Mouse (Mus musculus): Measurements from ENCODE around the gene Ercc5.

Ercc5 gene

DNA sequence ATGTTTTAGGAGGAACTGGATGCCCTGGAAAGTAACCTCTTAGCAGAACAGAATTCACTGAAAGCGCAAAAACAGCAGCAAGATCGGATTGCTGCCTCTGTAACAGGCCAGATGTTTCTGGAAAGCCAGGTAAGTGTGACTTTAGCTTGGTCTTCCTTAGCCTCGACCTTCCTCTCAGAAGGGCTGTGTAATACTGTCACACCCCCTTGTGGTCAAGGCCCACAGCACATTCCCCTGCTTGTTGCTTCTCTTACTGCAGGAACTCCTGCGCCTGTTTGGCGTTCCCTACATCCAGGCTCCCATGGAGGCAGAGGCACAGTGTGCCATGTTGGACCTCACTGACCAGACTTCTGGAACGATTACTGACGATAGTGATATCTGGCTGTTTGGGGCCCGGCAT, 26.4 kb downstream of the Ercc5 start:
- DNase-seq (ENCODE audit: low read depth) = peak; percentile 31

DNA sequence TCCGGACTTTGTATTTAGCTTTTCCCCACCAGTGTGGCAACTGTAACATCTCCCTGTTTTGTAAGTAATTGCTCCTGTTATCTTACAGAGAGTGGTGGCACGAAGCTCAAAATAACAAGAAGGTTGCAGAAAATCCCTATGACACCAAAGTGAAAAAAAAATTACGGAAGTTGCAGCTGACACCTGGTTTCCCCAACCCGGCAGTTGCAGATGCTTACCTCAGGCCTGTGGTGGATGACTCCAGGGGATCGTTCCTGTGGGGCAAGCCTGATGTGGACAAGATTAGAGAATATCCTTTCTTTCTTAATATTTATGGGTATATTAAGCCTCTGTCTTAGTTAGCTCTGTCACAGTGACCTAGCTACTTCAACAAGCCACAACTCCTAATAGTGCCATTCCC, 30.5 kb downstream of the Ercc5 start:
- no peak for DNase-seq (ENCODE audit: low read depth)

DNA sequence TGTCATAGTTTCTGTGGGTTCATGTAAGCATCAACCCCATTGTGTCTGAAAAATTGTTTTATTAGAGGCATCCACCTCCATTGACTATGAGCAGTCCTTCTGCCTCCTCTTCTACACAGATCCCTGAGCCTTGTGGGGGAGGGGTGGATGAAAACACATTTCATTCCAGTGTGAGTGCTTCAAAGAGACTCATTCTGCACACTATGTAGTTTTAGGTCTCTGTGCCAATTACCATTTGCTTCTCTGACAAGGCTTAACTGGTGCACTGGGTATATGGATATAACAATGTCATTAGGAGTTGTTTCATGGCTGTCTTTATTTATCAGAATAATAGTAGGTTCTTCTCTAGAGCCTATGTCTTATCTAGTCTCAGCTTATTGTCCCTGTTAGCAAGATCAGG, 38.9 kb downstream of the Ercc5 start:
- no peak for DNase-seq (ENCODE audit: low read depth)

DNA sequence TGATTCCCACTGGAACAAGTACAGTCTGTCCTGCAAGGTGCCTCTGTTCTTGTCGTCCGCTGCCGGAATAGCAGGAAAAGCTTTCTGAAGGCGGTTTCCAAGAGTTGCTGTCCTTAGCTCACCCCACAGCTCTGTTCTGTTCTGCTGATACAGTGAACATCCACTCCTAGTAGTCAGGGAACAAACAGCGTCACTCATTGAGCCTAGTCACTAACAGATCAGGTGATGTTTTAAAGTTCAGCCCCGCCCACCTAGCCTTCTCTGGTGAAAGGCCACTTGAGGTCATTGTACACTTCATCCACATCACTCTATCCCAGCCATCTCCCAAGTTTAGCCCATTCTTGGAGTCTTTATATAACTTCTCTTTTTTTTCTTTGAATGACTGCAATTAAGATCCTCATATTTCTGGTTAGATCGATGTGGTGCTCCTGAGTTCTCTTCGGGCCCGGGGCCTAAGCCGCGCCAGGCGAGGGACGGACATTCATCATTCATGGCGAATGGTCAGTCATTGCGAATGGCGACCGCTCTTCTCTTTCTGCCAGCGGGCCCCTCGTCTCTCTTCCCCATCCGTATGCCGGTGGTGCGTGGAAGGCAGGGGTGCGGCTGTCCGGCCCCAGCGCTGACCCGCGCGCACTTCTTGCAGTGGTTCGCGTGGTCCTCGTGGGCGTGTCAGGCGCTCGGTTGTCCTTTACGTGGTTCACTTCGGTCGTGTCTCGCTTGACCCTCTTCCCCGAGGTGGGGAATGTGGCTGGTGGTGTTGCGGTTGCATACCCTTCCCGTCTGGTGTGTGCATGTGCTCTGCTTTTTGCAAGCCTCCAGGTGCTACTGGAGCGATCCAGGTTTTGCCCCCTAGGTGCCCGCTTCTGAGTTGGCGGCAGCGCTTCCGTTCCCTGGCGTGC, 51.0 kb downstream of the Ercc5 start:
- DNase-seq (ENCODE audit: low read depth) = peak; percentile 21

DNA sequence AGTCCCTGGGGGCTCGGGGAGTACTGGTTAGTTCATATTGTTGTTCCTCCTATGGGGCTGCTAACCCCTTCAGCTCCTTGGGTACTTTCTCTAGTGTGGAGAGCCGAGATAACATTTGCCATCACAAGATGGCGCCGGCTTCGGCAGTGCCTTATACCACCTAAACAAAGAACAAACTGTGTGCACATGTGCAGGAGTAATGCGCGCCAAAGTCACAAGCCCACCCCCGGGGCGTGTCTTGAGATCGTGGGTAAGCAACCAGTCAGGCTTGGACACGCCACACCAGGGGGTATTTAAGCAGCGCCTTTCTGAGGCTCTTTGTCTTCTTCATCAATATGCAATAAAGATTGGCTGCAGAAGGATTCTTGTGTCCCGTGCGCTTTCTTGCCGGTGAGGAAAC, 55.3 kb downstream of the Ercc5 start:
- DNase-seq (ENCODE audit: low read depth) = no peak

DNA sequence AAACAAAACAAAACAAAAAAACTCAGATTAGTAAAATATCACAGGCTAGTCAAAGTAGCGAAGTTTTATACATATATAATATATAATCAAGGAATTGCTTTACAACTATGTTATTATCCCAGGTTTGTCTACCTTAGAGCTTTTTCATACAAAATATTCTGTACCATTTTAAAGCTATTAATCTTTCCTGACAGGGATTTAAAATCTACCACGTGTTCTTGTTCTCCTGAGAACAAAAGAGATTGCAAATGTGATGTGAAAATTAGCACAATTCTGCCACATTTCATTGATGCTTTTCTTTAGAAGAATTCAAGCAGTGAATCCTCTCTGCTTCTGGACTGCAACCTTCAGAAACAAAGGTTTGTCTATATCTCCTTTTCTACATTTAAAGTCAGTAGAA, 66.9 kb downstream of the Ercc5 start:
- no peak for DNase-seq (ENCODE audit: low read depth)

DNA sequence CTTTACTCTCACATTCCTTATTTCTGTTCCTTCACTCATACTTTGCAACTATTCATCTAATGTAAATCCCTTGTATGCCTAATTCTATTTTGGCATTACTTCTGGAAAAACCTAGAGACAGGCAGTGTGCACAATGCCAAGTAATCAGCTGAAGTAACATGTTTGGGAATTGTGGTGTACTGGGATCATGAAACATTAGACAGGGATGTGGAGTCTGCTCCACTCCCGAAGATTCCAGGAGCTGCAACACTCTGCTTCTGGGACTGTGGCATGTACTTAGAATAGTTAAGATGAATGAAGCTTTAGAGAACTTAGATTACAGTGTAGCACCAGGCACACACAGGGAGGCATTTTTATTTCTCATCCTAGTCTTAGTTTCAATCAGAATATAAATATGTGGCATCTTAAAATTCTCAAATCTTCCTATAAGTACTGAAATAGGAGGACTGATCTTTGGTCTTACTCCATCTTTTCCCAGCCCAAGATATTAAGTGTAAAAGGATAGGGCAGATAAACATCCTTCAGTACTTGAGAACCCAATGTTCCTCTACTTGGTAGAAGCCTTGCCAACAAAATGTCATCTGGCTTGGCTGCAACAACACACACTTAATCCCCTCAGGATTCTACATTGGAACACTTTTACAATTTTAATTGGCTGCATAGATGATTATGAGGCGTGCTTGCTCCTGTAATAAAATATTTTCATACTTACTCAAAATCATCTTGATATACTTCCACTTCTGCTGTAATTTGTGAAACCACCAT, 69.0 kb downstream of the Ercc5 start:
- no peak for DNase-seq (ENCODE audit: low read depth)

DNA sequence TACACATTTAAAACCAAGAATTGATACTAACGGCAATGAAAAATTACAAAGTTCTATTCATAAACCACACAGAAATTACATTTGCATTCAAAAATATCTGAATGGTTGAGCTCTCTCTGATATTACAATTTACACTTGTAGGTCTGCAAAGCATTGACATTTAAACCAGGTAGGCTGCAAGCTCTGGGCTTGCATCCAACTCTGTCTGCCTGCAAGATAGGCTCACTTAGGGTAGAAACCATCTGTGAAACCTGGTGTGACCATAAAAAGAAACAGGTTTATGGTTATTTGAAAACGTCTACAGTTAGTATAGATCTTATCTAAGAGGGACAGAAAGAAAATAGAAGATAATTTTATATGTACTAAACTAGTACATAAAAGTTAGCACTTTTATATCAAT, 69.6 kb downstream of the Ercc5 start:
- no peak for DNase-seq (ENCODE audit: low read depth)

DNA sequence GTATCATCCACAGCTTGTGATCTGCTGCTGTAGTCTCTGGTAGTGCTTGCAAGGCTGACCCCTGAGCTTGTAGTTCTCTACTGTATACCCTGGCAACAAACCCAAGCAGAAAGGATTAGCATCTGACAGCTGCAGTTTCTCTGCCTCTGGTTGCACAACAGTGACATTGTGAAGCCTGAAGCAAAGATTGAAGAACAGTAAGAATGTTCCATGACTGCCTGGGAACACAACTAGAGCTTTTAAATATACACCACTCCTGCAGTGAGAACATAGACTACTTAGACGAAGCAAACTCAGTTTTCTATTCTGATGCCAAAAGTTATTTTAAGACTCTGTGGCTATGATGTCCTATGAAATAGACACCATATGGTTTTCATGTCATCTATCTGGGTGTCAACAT, 71.3 kb downstream of the Ercc5 start, which contains the start of gene Mettl21e:
TSS of gene Mettl21e (minus strand) at position 86 of the 400 bp plus-strand sequence.
- no peak for DNase-seq (ENCODE audit: low read depth)

DNA sequence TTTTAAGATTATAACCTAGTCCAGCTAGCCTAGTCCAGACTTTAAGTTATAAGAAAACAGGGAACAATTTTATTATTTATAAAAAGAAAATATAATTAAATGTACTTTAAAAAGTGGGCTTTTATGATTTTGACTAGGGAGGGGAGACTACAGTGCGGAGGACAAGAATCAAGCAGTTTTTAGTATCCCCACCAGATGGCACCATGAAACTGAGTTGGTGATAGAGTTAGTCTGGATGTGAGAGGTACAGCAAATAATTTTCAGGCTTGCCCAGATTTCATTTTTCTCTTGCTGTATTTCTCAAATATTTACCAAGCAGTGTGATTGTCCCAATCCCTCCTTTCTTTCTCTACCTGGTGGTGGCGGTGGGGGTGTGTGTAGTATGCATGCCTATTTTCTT, 81.5 kb downstream of the Ercc5 start:
- peak; percentile 33 for DNase-seq (ENCODE audit: low read depth)

Data from 416B (cell line).